Mouse (Mus musculus) cortical plate, adult 2 months (tissue): ENCODE measurements around the gene Pafah1b2. TPM values are rescaled to one million over a fixed set of nuclear protein-coding genes. Genes with fewer than 3 reads are reported as not detected.

Source experiments
- H3K27ac ChIP-seq: fragments of 200-500 bp; 2 replicates; pipeline ENCODE4 v1.5.1; 2012; ENCODE audit warnings: low read length, control low read depth, inconsistent platforms; ENCODE audit not compliant: insufficient read depth
- H3K4me1 ChIP-seq: fragments of 200-500 bp; 2 replicates; pipeline ENCODE4 v1.6.1; 2011; ENCODE audit warnings: low read length; ENCODE audit not compliant: control insufficient read depth, insufficient read depth
- H3K4me3 ChIP-seq: fragments of 200-500 bp; 2 replicates; pipeline ENCODE4 v1.5.1; 2011; ENCODE audit warnings: mild to moderate bottlenecking, low read length, control low read depth; ENCODE audit not compliant: insufficient read depth
- CTCF ChIP-seq: fragments of 200-500 bp; IDR thresholded peaks from 2 replicates; pipeline ENCODE4 v1.5.1; 2011; ENCODE audit warnings: mild to moderate bottlenecking, control low read depth, low read length; ENCODE audit not compliant: insufficient read depth; ENCODE audit errors: extremely low read depth
- POLR2A ChIP-seq: fragments of 200-500 bp; IDR thresholded peaks from 2 replicates; pipeline ENCODE4 v1.6.1; 2011; ENCODE audit warnings: mild to moderate bottlenecking, low read length, control low read depth; ENCODE audit not compliant: insufficient read depth; ENCODE audit errors: extremely low read depth
- polyA plus RNA-seq: library from polyadenylated mRNA; depleted of rRNA; stranded (reverse); fragments of >200 nt; gene quantifications from 2 replicates; pipeline ENCODE4 v1.2.3, GENCODE M21; 2012

Gene Pafah1b2
- polyA plus RNA-seq, 1 experiment = 92.6 TPM

GRCm38 (mm10) chr9:46014251-46014681 lies 1.8 kb upstream of the Pafah1b2 start:
- peaks cover 3% of the 10 kb centered on the region for H3K4me1 ChIP-seq
- TF ChIP-seq CTCF (no peak), POLR2A (no peak)
- peak overlapping the region; percentile 51; the same call in 1 of the 2 replicates for H3K27ac ChIP-seq
- H3K4me3 ChIP-seq = peak overlapping the region; percentile 89

DNA sequence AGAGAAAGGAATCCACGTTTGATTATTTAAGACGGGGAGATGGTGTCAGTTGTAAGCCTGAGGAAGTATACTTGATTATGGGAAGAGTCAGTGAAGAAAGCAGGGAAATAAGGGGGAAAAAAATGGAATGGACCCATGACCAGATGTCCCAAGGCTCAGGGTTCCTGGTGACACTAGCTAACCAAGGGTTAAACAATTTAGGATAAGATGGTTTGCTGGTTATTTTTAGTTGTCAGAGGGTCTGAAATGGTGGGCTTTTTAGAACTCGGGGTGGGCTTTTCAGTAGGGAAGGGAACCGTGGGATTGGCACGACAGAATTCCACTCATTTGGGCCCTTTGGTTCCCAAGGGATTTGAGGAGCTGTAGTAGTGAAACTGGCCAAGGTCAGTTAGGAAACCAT lies 1.1 kb upstream of the Pafah1b2 start:
- peak overlapping the region; percentile 80; the same call in 1 of the 2 replicates for H3K27ac ChIP-seq

DNA sequence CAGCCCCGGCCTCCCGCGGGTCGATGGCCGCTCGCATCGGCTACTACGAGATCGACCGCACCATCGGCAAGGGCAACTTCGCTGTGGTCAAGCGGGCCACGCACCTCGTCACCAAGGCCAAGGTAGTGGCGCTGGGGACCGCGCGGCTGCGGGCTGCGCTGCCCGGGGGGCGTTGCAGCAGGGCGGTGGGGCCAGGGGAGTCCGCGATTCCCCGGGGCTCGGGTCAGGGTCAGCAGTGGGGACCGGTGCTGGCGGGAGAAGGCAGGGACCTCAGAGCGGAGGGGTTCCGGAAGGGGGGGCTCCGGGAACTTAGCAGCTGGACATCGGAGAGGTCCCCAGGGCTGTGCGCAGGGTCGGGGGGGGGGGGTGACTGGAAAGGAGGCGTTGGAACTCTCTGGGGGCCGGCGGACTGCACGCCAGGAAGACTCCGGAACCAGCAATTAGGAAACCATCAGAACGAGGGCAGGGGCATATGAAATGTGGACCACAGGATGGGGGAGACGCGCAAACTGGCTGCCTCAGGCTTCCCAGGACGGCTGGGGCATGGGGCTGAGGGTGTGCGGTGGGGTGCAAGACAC lies 608 bp upstream of the Pafah1b2 start:
- Histone ChIP-seq H3K4me3 (peak overlapping the region; percentile 89), H3K4me1 (peaks cover 3% of the 10 kb centered on the region), H3K27ac (peak overlapping the region; percentile 88)
- TF ChIP-seq CTCF (no peak), POLR2A (no peak)

More for the DNA sequence above, 1.1 kb upstream of the Pafah1b2 start:
- TF ChIP-seq CTCF = no peak
- TF ChIP-seq POLR2A = no peak
- peaks cover 3% of the 10 kb centered on the region for H3K4me1 ChIP-seq
- H3K4me3 ChIP-seq = peak overlapping the region; percentile 89

GRCm38 (mm10) chr9:46011094-46011970 lies 1.2 kb downstream of the Pafah1b2 start:
- Histone ChIP-seq H3K4me1 (peaks cover 2% of the 10 kb centered on the region), H3K4me3 (peak overlapping the region; percentile 89; the same call in 1 of the 2 replicates), H3K27ac (no peak overlapping the region; the same call in 1 of the 2 replicates)
- no peak for TF ChIP-seq POLR2A
- no peak for TF ChIP-seq CTCF

GRCm38 (mm10) chr9:46009669-46009983 lies 2.9 kb downstream of the Pafah1b2 start:
- Histone ChIP-seq H3K4me3 (no peak overlapping the region), H3K4me1 (0 out of 2 replicates have a peak, but pooled peaks cover 2% of the 10 kb centered on the region), H3K27ac (no peak overlapping the region)
- TF ChIP-seq POLR2A (no peak), CTCF (no peak)

DNA sequence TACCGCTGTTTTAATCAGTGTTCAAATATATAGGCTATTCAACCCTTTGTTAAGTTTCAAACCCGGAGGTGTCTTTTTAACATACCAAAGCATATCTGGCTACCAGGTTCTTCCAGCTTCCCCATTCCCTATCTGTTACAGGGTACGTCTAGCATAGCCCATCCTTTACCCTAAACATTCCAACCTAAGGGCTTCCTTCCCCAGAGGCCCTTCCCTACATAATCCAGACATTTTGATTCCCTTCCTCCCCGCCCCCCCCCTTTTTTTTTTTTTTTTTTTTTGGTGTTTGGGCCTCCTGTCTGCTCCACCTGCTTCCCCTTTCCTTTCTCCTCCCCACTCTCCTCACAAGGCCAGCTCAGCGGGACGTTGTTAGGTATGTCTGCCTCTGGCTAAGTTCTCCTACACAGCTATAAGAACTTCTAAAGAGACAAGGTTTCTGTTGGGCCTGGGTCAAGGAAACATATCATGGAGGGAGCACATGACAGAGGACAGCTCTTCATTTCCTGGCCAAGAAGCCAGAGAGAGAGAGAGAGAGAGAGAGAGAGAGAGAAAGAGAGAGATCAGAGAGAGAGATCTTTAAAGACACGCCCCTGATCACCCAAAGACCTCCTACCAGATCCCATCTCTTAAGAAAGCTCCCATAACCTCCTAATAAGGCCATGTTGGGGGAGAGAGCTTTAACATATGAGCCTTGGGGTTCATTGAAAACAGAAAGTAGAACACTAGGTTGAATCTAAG lies 3.4 kb downstream of the Pafah1b2 start:
- TF ChIP-seq POLR2A (no peak), CTCF (no peak)
- H3K4me3 ChIP-seq = no peak overlapping the region
- no peak overlapping the region for H3K27ac ChIP-seq
- 0 out of 2 replicates have a peak, but pooled peaks cover 2% of the 10 kb centered on the region for H3K4me1 ChIP-seq

DNA sequence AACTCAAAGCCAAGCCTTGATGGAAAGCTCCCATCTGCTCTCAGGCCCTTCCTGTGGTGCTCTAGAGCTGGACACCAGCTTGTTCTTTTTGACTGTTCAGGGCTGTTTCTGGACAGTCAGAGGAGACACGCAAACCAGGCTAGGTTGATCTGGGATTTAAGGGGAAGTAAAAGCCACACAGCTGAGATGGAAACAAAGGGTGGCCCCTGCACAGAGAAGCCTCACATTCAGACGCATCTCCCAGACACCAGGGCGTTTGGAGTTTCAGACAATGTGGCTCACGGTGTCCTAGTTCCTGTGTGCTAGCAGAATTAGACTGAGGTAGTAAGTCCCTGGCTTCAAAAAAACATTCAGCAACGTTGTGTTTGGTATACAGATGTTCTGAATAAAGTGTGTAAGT lies 6.3 kb downstream of the Pafah1b2 start:
- no peak for TF ChIP-seq POLR2A
- no peak for TF ChIP-seq CTCF

DNA sequence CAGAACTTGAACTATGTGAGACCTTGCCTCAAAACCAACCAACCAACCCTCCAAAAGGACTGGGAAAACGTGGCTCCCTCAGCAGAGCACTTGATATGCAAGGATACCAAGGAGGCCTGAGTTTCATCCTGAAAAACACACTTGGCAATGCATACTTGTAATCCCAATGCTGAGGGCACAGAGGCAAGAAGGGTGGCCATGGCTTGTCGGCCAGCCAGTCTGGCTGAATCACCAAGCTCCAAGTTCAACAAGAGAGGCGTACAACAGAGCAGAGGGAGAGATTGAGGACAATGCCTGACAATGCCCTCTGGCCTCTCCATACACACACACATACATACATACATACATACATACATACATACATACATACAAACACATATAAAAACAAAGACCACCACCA lies 8.0 kb downstream of the Pafah1b2 start:
- TF ChIP-seq CTCF = no peak
- no peak for TF ChIP-seq POLR2A
- Histone ChIP-seq H3K4me1 (peaks cover 1% of the 10 kb centered on the region; the same call in 1 of the 2 replicates), H3K27ac (no peak overlapping the region), H3K4me3 (no peak overlapping the region)

More for the DNA sequence above, 6.3 kb downstream of the Pafah1b2 start:
- H3K4me3 ChIP-seq = no peak overlapping the region
- H3K27ac ChIP-seq = no peak overlapping the region
- peaks cover 1% of the 10 kb centered on the region; the same call in 1 of the 2 replicates for H3K4me1 ChIP-seq

GRCm38 (mm10) chr9:46003729-46004128 lies 8.8 kb downstream of the Pafah1b2 start:
- no peak overlapping the region for H3K4me3 ChIP-seq
- no peak for TF ChIP-seq POLR2A
- peak; percentile 92 for TF ChIP-seq CTCF

More at GRCm38 (mm10) chr9:46003729-46004128, 8.8 kb downstream of the Pafah1b2 start:
- H3K27ac ChIP-seq = no peak overlapping the region
- H3K4me1 ChIP-seq = peaks cover 1% of the 10 kb centered on the region; the same call in 1 of the 2 replicates
